Mouse (Mus musculus): Measurements from ENCODE around the gene A130010J15Rik. TPM values are rescaled to one million over a fixed set of nuclear protein-coding genes. Genes with fewer than 3 reads are reported as not detected.
A peak's percentile ranks its signal among the peaks of the same experiment; 100 is the strongest.

Gene A130010J15Rik
- polyA plus RNA-seq, 2 experiments, result 2.3 to 4.5 TPM

- ATAC-seq (ENCODE audit: insufficient read depth) (peak; percentile 98), DNase-seq (ENCODE audit: low read depth in 3 of 3, low spot score in 3 of 3) (peak; percentile 98)
- H3K9ac ChIP-seq (replicated peaks), result peak overlapping the region; percentile 85
- peaks cover 13 to 22% of the 10 kb centered on the region in 2 experiments for H3K4me1 ChIP-seq (replicated peaks; ENCODE audit: control insufficient read depth in 2 of 2, insufficient read depth in 2 of 2, low read length in 1 of 2)
- H3K4me2 ChIP-seq (ENCODE audit: low read depth), result peak overlapping the region; percentile 81
- TF ChIP-seq EP300 (IDR thresholded peaks at IDR 0.05; ENCODE audit: low read depth) (no peak), CTCF (IDR thresholded peaks at IDR 0.05; ENCODE audit: low read depth) (peak; percentile 48)
- no peaks in the 10 kb centered on the region for H3K36me3 ChIP-seq (replicated peaks; ENCODE audit: control insufficient read depth, insufficient read depth, low read depth)
- peak overlapping the region; percentile 45 for H3K27ac ChIP-seq
- H3K9me3 ChIP-seq (ENCODE audit: control insufficient read depth, low read length), result no peaks in the 10 kb centered on the region
- H3K27me3 ChIP-seq (ENCODE audit: control insufficient read depth, insufficient read depth, low read length), result no peaks in the 10 kb centered on the region
- under 1% methylated on average over 48 of the region's 48 CpGs for WGBS (ENCODE audit: insufficient replicate concordance)
- H3K4me3 ChIP-seq (ENCODE audit: insufficient read depth in 1 of 2, low read depth in 2 of 2, low read length in 2 of 2), result peak overlapping the region; percentile 67 to 99
These were observed 5.4 kb downstream of the A130010J15Rik start for GRCm38 (mm10) chr1:193172991-193173809.

- DNase-seq (ENCODE audit: low read depth in 3 of 3, low spot score in 3 of 3), result no peak
- H3K4me3 ChIP-seq (ENCODE audit: insufficient read depth in 1 of 2, low read depth in 2 of 2, low read length in 2 of 2), result peak overlapping the region; percentile 67 to 99
- no peaks in the 10 kb centered on the region for H3K36me3 ChIP-seq (replicated peaks; ENCODE audit: control insufficient read depth, insufficient read depth, low read depth)
- H3K27ac ChIP-seq, result peak overlapping the region; percentile 45
- ATAC-seq (ENCODE audit: insufficient read depth), result no peak
- TF ChIP-seq CTCF (IDR thresholded peaks at IDR 0.05; ENCODE audit: low read depth), result no peak
- no peak for TF ChIP-seq EP300 (IDR thresholded peaks at IDR 0.05; ENCODE audit: low read depth)
- peak overlapping the region; percentile 83 for H3K9ac ChIP-seq (replicated peaks)
- no peaks in the 10 kb centered on the region for H3K27me3 ChIP-seq (ENCODE audit: control insufficient read depth, insufficient read depth, low read length)
- H3K9me3 ChIP-seq (ENCODE audit: control insufficient read depth, low read length), result no peaks in the 10 kb centered on the region
- H3K4me2 ChIP-seq (ENCODE audit: low read depth), result peak overlapping the region; percentile 81
- 12% methylated on average over 9 of the region's 9 CpGs for WGBS (ENCODE audit: insufficient replicate concordance)
- H3K4me1 ChIP-seq (replicated peaks; ENCODE audit: control insufficient read depth in 2 of 2, insufficient read depth in 2 of 2, low read length in 1 of 2), result peaks cover 13 to 22% of the 10 kb centered on the region in 2 experiments
These were observed 5.9 kb downstream of the A130010J15Rik start for GRCm38 (mm10) chr1:193173810-193174129.

- peak overlapping the region; percentile 67 to 99 for H3K4me3 ChIP-seq (ENCODE audit: insufficient read depth in 1 of 2, low read depth in 2 of 2, low read length in 2 of 2)
- peak overlapping the region; percentile 81 for H3K4me2 ChIP-seq (ENCODE audit: low read depth)
- H3K4me1 ChIP-seq (replicated peaks; ENCODE audit: control insufficient read depth in 2 of 2, insufficient read depth in 2 of 2, low read length in 1 of 2), result peaks cover 13 to 22% of the 10 kb centered on the region in 2 experiments
- 67% methylated on average over 13 of the region's 13 CpGs for WGBS (ENCODE audit: insufficient replicate concordance)
- H3K36me3 ChIP-seq (replicated peaks; ENCODE audit: control insufficient read depth, insufficient read depth, low read depth), result no peaks in the 10 kb centered on the region
- ATAC-seq (ENCODE audit: insufficient read depth), result no peak
- TF ChIP-seq CTCF (IDR thresholded peaks at IDR 0.05; ENCODE audit: low read depth), result no peak
- no peak for TF ChIP-seq EP300 (IDR thresholded peaks at IDR 0.05; ENCODE audit: low read depth)
- peak overlapping the region; percentile 83 for H3K9ac ChIP-seq (replicated peaks)
- no peaks in the 10 kb centered on the region for H3K9me3 ChIP-seq (ENCODE audit: control insufficient read depth, low read length)
- no peak overlapping the region for H3K27ac ChIP-seq
- DNase-seq (ENCODE audit: low read depth in 3 of 3, low spot score in 3 of 3), result no peak
- H3K27me3 ChIP-seq (ENCODE audit: control insufficient read depth, insufficient read depth, low read length), result no peaks in the 10 kb centered on the region
These were observed 6.4 kb downstream of the A130010J15Rik start for GRCm38 (mm10) chr1:193174143-193174733.

- 58% methylated on average over 3 of the region's 3 CpGs for WGBS (ENCODE audit: insufficient replicate concordance)
- TF ChIP-seq EP300 (IDR thresholded peaks at IDR 0.05; ENCODE audit: low read depth) (no peak), CTCF (IDR thresholded peaks at IDR 0.05; ENCODE audit: low read depth) (no peak)
- H3K4me1 ChIP-seq (replicated peaks; ENCODE audit: control insufficient read depth in 2 of 2, insufficient read depth in 2 of 2, low read length in 1 of 2), result no peaks in the 10 kb centered on the region
- H3K9ac ChIP-seq (replicated peaks), result no peak overlapping the region
- no peaks in the 10 kb centered on the region for H3K9me3 ChIP-seq (ENCODE audit: control insufficient read depth, low read length)
- H3K4me2 ChIP-seq (ENCODE audit: low read depth), result no peak overlapping the region
- H3K27me3 ChIP-seq (ENCODE audit: control insufficient read depth, insufficient read depth, low read length), result no peaks in the 10 kb centered on the region
- no peaks in the 10 kb centered on the region for H3K36me3 ChIP-seq (replicated peaks; ENCODE audit: control insufficient read depth, insufficient read depth, low read depth)
- H3K4me3 ChIP-seq (ENCODE audit: insufficient read depth in 1 of 2, low read depth in 2 of 2, low read length in 2 of 2), result no peak overlapping the region
- H3K27ac ChIP-seq, result no peak overlapping the region
- ATAC-seq (ENCODE audit: insufficient read depth) (no peak), DNase-seq (ENCODE audit: low read depth in 3 of 3, low spot score in 3 of 3) (no peak)
These were observed 13.3 kb downstream of the A130010J15Rik start for GRCm38 (mm10) chr1:193181104-193181503.

GRCm38 (mm10) chr1:193188257-193188656 lies 20.4 kb downstream of the A130010J15Rik start:
- WGBS (ENCODE audit: insufficient replicate concordance), result 58% methylated on average over 6 of the region's 6 CpGs
- ATAC-seq (ENCODE audit: insufficient read depth) (no peak), DNase-seq (ENCODE audit: low read depth in 3 of 3, low spot score in 3 of 3) (no peak)
- H3K36me3 ChIP-seq (replicated peaks; ENCODE audit: control insufficient read depth, insufficient read depth, low read depth), result no peaks in the 10 kb centered on the region
- H3K27ac ChIP-seq, result no peak overlapping the region
- peaks cover 0 to 6% of the 10 kb centered on the region in 2 experiments; a peak in 1 of 4 replicates for H3K4me1 ChIP-seq (replicated peaks; ENCODE audit: control insufficient read depth in 2 of 2, insufficient read depth in 2 of 2, low read length in 1 of 2)
- H3K9ac ChIP-seq (replicated peaks), result no peak overlapping the region
- H3K9me3 ChIP-seq (ENCODE audit: control insufficient read depth, low read length), result no peaks in the 10 kb centered on the region
- no peaks in the 10 kb centered on the region for H3K27me3 ChIP-seq (ENCODE audit: control insufficient read depth, insufficient read depth, low read length)
- no peak for TF ChIP-seq EP300 (IDR thresholded peaks at IDR 0.05; ENCODE audit: low read depth)
- H3K4me2 ChIP-seq (ENCODE audit: low read depth), result no peak overlapping the region
- no peak overlapping the region for H3K4me3 ChIP-seq (ENCODE audit: insufficient read depth in 1 of 2, low read depth in 2 of 2, low read length in 2 of 2)
